Mouse (Mus musculus) hindbrain, postnatal 0 days (tissue): ENCODE measurements around the gene Tepp. TPM values are rescaled to one million over a fixed set of nuclear protein-coding genes. Genes with fewer than 3 reads are reported as not detected.

ENCODE experiments used
- ATAC-seq: fragments of 200-750 bp; cut with Nextera tagmentation; 2 replicates; pipeline ENCODE4 v1.8.0; 2017; ENCODE audit warnings: mild to moderate bottlenecking, moderate TSS enrichment, moderate library complexity
- DNase-seq: peaks from one replicate; pipeline ENCODE4 v3.0.0-alpha.2; 2015; ENCODE audit warnings: low spot score
- H3K27ac ChIP-seq: fragments of 300-500 bp; sonication (generic); 2 replicates; pipeline ENCODE4 v1.5.1; 2014; ENCODE audit warnings: mild to moderate bottlenecking
- H3K27me3 ChIP-seq: fragments of 300-500 bp; sonication (generic); 2 replicates; pipeline ENCODE4 v1.6.1; 2014; ENCODE audit warnings: low read length, mixed read lengths; ENCODE audit not compliant: insufficient read depth
- H3K36me3 ChIP-seq: fragments of 300-500 bp; sonication (generic); 2 replicates; pipeline ENCODE4 v1.6.1; 2014; ENCODE audit warnings: low read length, mixed read lengths; ENCODE audit not compliant: insufficient read depth
- H3K4me1 ChIP-seq: fragments of 300-500 bp; sonication (generic); 2 replicates; pipeline ENCODE4 v1.6.1; 2014; ENCODE audit warnings: antibody characterized with exemption, low read length, mixed read lengths; ENCODE audit not compliant: insufficient read depth
- H3K4me2 ChIP-seq: fragments of 300-500 bp; sonication (generic); 2 replicates; pipeline ENCODE4 v1.6.1; 2014; ENCODE audit warnings: low read depth, mild to moderate bottlenecking, low read length, moderate library complexity, mixed read lengths
- H3K4me3 ChIP-seq: fragments of 300-500 bp; sonication (generic); 2 replicates; pipeline ENCODE4 v1.5.1; 2014; ENCODE audit warnings: low read length
- H3K9ac ChIP-seq: fragments of 300-500 bp; sonication (generic); replicated peaks from 2 replicates; pipeline ENCODE4 v1.6.1; 2014; ENCODE audit warnings: mild to moderate bottlenecking, low read length, moderate library complexity, mixed read lengths
- H3K9me3 ChIP-seq: fragments of 300-500 bp; sonication (generic); 2 replicates; pipeline ENCODE4 v1.6.1; 2016; ENCODE audit warnings: low read length, mixed read lengths
- CTCF ChIP-seq: IDR thresholded peaks from 2 replicates; pipeline ENCODE4 v1.5.1; 2016; ENCODE audit warnings: antibody characterized with exemption, control low read depth, low read depth
- WGBS: fragments of 180-500 bp; shearing (Covaris S2); extraction: QIAGEN DNeasy Blood & Tissue Kit; methylation state at CpG from one replicate; pipeline ENCODE4 v1.1.7; 2014; 5-methylcytosine and 5-hydroxymethylcytosine counted together
- polyA plus RNA-seq: library from polyadenylated mRNA; unstranded; fragments of >200 nt; fragmentation: Nextera tagmentation; extraction: Ambion mirVana; gene quantifications from 2 replicates; pipeline ENCODE4 v1.2.1, GENCODE M21; 2015
- total RNA-seq: library from RNA; depleted of rRNA; stranded (reverse); fragments of >200 nt; gene quantifications from 2 replicates; pipeline ENCODE4 v1.2.3, GENCODE M21; 2014

Tepp gene
- total and polyA plus RNA-seq, 2 experiments from 2014 or later: 3.1 TPM; not detected in 1

DNA sequence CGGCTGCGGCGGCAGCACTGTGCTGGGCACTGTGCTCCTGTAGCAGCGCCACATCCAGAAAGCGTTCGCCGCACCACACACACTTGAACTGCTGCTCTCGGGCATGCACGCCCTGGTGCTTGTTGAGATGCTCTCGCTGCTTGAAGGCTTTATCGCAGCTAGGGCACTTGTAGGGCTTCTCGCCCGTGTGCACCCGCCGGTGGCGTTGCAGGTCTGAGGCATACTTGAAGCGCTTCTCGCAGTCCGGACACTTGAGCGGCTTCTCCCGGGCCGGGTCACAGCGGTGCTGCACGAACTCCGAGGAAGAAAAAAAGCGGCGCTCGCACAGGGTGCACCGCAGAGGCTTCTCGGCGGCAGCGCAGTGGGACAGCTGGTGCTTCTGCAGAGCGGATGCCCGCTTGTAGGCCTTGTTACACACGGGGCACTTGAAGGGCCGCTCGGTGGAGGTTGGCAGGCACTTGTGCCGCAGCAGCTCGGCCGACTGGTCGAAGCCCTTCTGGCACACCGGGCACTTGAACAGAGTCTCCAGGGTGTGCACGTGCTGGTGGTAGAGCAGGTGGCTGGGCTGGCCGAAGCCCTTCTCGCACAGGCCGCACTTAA is 17.6 kb downstream of the Tepp start:
- Histone ChIP-seq H3K27me3 (no peaks in the 10 kb centered on the region), H3K4me3 (no peak overlapping the region), H3K9ac (no peak overlapping the region), H3K4me1 (peaks cover 11% of the 10 kb centered on the region), H3K9me3 (no peaks in the 10 kb centered on the region), H3K4me2 (no peak overlapping the region), H3K27ac (no peak overlapping the region), H3K36me3 (peaks cover 37% of the 10 kb centered on the region)
- 85% methylated on average over 46 of the region's 46 CpGs for WGBS
- ATAC-seq (no peak), DNase-seq (no peak)
- TF ChIP-seq CTCF: no peak

DNA sequence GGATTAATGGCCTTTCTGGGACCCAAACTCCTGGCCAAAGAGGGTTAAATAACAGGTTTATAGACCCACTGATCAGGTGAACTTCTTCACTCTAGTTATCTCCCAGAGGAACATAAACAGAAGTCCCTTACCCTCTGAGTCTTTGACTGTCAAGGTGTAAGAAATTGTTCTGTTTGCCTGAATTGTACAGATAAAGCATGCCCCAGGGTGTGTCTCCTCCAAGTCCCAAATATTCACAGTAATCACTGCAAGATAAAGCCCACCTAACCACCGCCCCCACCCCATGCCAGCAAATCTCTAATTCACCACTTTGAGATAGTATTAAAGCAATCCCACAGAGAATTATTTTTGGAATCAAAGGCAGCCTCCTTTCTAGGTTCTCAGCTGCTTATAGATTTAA is 20.0 kb downstream of the Tepp start:
- TF ChIP-seq CTCF: no peak
- H3K4me2 ChIP-seq: peak overlapping the region; percentile 79

GRCm38 (mm10) chr8:95331156-95331719 is 20.9 kb downstream of the Tepp start:
- no peaks in the 10 kb centered on the region for H3K9me3 ChIP-seq
- peak; percentile 22; the same call in 1 of the 2 replicates for TF ChIP-seq CTCF
- peak; percentile 50 for ATAC-seq
- peak overlapping the region; percentile 86 for H3K9ac ChIP-seq
- peak overlapping the region; percentile 92 for H3K27ac ChIP-seq
- peak overlapping the region; percentile 79 for H3K4me2 ChIP-seq
- H3K4me1 ChIP-seq: peaks cover 11% of the 10 kb centered on the region
- peak; percentile 72 for DNase-seq
- H3K36me3 ChIP-seq: peaks cover 31% of the 10 kb centered on the region
- under 1% methylated on average over 38 of the region's 38 CpGs for WGBS
- H3K4me3 ChIP-seq: peak overlapping the region; percentile 63
- no peaks in the 10 kb centered on the region for H3K27me3 ChIP-seq

More for the DNA sequence above, 20.0 kb downstream of the Tepp start:
- Histone ChIP-seq H3K4me1 (peaks cover 11% of the 10 kb centered on the region), H3K9me3 (no peaks in the 10 kb centered on the region), H3K36me3 (peaks cover 37% of the 10 kb centered on the region), H3K27me3 (no peaks in the 10 kb centered on the region), H3K4me3 (peak overlapping the region; percentile 63), H3K9ac (peak overlapping the region; percentile 86; the same call in 1 of the 2 replicates), H3K27ac (no peak overlapping the region)
- no peak for ATAC-seq
- 79% methylated on average over 1 of the region's 1 CpGs for WGBS
- DNase-seq: no peak

- peak within 1 kb of the TSS; percentile 92 for H3K27ac ChIP-seq
- peak within 1 kb of the TSS; percentile 86 for H3K9ac ChIP-seq
- ATAC-seq: peak; percentile 93
Measured at GRCm38 (mm10) chr8:95331720-95332436, 21.5 kb downstream of the Tepp start, which contains the start of the genes Zfp319 and Usb1. TSS of gene Zfp319 (minus strand) at chr8:95331950. TSS of gene Usb1 (plus strand) at chr8:95332284.

DNA sequence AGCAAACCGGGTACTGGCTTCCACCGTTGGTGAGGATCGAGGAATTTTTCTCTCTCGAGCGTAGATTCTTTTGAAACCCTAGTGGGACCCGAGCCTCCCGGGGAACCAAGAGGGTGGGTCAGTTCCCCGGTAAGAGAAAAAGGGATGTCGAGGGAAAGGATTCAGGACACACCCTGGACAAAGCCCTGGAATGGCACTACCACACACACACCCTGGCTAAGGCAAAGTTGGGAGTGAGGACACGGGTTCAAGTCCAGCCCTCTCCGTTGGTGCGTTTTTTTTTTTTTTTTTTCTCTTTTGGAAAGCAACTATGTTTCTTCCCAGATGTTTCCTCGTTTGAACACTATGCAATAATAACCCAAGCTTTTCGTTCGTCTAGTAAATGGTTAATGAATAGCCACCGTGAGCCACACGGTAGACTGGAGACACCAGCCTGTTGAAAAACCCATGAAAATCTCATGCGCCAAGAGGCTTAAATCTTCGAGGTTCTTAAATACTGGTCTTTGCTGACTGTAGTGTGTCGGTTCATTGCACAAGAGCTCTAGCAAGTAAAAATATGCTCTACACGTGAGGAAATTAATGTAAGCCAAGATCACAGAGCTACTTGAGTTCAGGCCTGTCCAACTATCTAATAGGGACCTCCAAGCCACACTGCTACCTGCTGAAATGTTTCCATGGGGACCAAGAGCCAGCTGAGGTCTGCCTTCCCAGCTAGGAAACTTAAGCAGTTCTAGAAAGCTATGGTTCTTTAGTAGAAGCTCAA is 22.3 kb downstream of the Tepp start:
- no peak for ATAC-seq
- Histone ChIP-seq H3K36me3 (peaks cover 18% of the 10 kb centered on the region), H3K4me1 (peaks cover 11% of the 10 kb centered on the region), H3K27ac (peak overlapping the region; percentile 92), H3K9me3 (no peaks in the 10 kb centered on the region), H3K4me2 (peak overlapping the region; percentile 79), H3K4me3 (peak overlapping the region; percentile 63), H3K9ac (peak overlapping the region; percentile 86), H3K27me3 (no peaks in the 10 kb centered on the region)
- TF ChIP-seq CTCF: no peak
- DNase-seq: no peak
- 21% methylated on average over 21 of the region's 21 CpGs for WGBS

More at GRCm38 (mm10) chr8:95331720-95332436, 21.5 kb downstream of the Tepp start, which contains the start of the genes Zfp319 and Usb1:
- peak; percentile 76 for TF ChIP-seq CTCF
- H3K9me3 ChIP-seq: no peaks in the 10 kb centered on the region
- WGBS: 3% methylated on average over 66 of the region's 80 CpGs
- peak within 1 kb of the TSS; percentile 63 for H3K4me3 ChIP-seq
- H3K4me2 ChIP-seq: peak within 1 kb of the TSS; percentile 79
- peaks cover 11% of the 10 kb centered on the region for H3K4me1 ChIP-seq
- H3K27me3 ChIP-seq: no peaks in the 10 kb centered on the region
- DNase-seq: peak; percentile 95
- peaks cover 24% of the 10 kb centered on the region for H3K36me3 ChIP-seq

DNA sequence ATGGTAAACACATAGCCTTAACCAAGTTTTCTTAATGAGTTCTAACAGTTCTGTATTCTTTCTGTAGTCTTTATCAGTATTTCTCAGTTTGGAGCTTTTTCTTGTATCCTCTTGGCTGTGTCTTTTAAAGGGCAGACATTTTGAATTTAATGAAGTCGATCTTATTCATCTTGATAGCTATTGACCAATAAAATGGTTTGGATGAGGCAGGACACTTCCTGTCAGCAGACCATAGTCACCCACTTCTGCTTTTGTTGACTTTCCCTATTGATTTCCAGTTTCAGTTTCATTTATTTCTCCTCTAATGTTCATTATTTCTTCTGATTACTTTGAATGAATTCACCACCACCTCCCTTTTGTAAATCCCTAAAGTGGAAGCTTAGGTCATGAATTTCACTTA is 25.3 kb downstream of the Tepp start:
- no peak overlapping the region for H3K9ac ChIP-seq
- H3K36me3 ChIP-seq: peaks cover 18% of the 10 kb centered on the region; the same call in 1 of the 2 replicates
- WGBS: 90% methylated on average over 1 of the region's 1 CpGs
- no peak for DNase-seq
- no peak for TF ChIP-seq CTCF
- H3K4me3 ChIP-seq: no peak overlapping the region
- no peaks in the 10 kb centered on the region for H3K9me3 ChIP-seq
- H3K27ac ChIP-seq: no peak overlapping the region
- H3K27me3 ChIP-seq: no peaks in the 10 kb centered on the region
- no peaks in the 10 kb centered on the region; the same call in 1 of the 2 replicates for H3K4me1 ChIP-seq
- no peak for ATAC-seq
- no peak overlapping the region for H3K4me2 ChIP-seq
